Mouse (Mus musculus) olfactory bulb, adult 2 months (tissue): ENCODE measurements around the gene Mal.

Experiments used
- CTCF ChIP-seq: fragments of 200-500 bp; IDR thresholded peaks from 2 replicates; pipeline ENCODE4 v1.5.1; 2012; ENCODE audit warnings: low read depth, mild to moderate bottlenecking, low read length, moderate library complexity; ENCODE audit not compliant: insufficient read depth
- POLR2A ChIP-seq: fragments of 200-500 bp; IDR thresholded peaks from 2 replicates; pipeline ENCODE4 v1.6.1; 2012; ENCODE audit warnings: mild to moderate bottlenecking, low read depth, low read length, moderate library complexity; ENCODE audit not compliant: insufficient read depth

GRCm38 (mm10) chr2:127590840-127591239 lies 65.7 kb downstream of the Mal start:
- TF ChIP-seq POLR2A (no peak), CTCF (no peak)
